Mouse (Mus musculus) heart, postnatal 0 days (tissue): ENCODE results near the gene Supt7l.

Experiments used
- CTCF ChIP-seq: IDR thresholded peaks from 2 replicates; pipeline ENCODE4 v1.5.1; 2016; ENCODE audit warnings: antibody characterized with exemption, control low read depth, low read depth
- EP300 ChIP-seq: IDR thresholded peaks from 2 replicates; pipeline ENCODE4 v1.6.1; 2016; ENCODE audit warnings: antibody characterized with exemption, low read depth

DNA sequence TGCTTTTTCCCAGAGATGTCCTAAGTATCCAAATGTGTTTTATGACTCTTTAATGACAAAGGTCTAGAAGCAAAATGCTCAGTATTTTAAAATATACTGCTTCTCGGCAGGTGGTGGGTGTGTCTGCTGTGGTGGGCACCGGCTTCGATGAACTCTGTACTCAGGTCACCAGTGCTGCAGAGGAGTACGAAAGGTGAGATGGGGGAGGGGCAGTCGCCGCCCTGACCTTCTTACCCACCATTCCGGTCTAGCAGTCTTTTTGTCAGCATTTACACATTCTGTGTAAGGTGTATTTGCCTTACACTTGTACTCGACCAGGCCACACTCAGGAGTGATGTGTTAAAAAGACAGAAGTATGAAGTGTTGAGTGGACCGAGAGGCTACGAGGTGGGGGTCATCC lies 22.8 kb downstream of the Supt7l start:
- no peak for TF ChIP-seq EP300
- no peak for TF ChIP-seq CTCF
